Mouse (Mus musculus): Measurements from ENCODE around the gene Mcpt4. TPM values are rescaled to one million over a fixed set of nuclear protein-coding genes. Genes with fewer than 3 reads are reported as not detected.
"Not testable (repeated sequence)": the region's sequence is repeated elsewhere in the genome, so short reads cannot be mapped to it uniquely, and the experiment has no call there.

The Mcpt4 gene
- 0.75 and 0.88 TPM in 2 replicates for polyA plus RNA-seq (2015; fragmentation: Nextera tagmentation; extraction: Ambion mirVana)

DNA sequence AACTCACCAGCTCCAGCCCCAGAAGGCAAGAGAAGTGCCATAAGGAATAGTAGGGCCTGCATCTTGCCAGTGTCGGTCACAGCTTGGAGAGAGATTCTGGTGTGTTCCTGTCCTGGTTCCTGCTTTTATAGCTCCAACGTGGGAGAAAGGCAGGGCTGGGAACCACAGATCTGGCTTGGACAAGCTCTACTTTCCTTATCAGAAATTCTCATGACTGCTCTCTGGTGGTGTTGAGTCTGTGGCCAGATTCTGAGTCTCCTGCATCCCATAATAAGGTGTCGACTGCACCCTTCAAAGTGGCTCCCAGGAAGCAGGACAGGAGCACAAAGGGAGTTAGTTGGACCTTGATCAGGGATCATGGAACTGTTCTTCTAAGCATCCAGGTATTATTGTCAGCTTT, at the start of gene Mcpt4:
Gene Mcpt4, minus strand, starts transcription at position 101 of the 400 bp plus-strand sequence.
- WGBS: 62% methylated on average over 3 of the region's 3 CpGs
- not testable (repeated sequence) for H3K4me3 ChIP-seq; H3K9me3 ChIP-seq (replicated peaks); H3K27me3 ChIP-seq; ATAC-seq (replicated peaks; ENCODE audit: insufficient number of reproducible peaks, insufficient read depth, low FRiP score, low read depth); H3K4me2 ChIP-seq; H3K36me3 ChIP-seq; H3K27ac ChIP-seq; H3K4me1 ChIP-seq (replicated peaks); H3K9ac ChIP-seq

DNA sequence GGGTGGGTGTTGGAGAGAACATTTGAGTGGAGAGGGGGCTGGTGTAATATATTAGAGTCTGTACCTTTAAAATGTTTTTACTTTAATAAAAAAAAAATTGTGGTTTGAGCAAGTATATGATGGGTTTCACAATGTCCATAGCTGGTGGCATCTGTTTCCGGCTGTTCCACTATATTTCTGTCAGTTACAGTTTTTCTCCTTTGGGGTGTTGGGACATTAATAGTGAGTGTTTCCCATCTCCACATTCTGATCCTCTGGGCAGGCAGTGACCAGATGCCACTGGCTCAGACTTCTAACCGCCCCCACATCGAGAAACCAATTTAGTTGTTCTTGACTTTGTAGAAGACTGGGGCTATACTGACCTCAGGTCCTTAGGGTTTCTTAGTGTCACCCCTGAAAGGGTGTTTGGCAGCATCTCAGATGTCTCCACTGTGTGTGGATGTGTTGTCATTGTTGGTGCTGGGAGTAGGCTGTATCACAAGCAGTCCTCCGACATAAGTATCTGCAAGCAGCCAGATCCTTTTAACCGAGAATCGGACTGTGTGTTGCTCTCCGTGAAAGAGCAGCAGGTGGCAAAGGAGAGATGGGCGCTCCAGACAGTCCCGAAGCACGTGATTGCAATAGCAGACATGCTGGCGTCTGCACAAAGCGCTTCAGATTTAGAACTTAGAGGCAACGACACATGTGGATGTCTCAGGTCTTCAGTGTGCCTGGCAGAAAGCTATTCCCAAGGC, 43.5 kb upstream of the Mcpt4 start:
- ATAC-seq (replicated peaks; ENCODE audit: insufficient number of reproducible peaks, insufficient read depth, low FRiP score, low read depth): no peak
- no peak overlapping the region for H3K9ac ChIP-seq
- 66% methylated on average over 13 of the region's 13 CpGs for WGBS
- H3K9me3 ChIP-seq (replicated peaks): no peaks in the 10 kb centered on the region
- no peak overlapping the region for H3K4me3 ChIP-seq
- H3K4me2 ChIP-seq: no peak overlapping the region
- H3K27me3 ChIP-seq: no peaks in the 10 kb centered on the region
- no peak overlapping the region for H3K27ac ChIP-seq
- H3K36me3 ChIP-seq: no peaks in the 10 kb centered on the region
- no peaks in the 10 kb centered on the region for H3K4me1 ChIP-seq (replicated peaks)

DNA sequence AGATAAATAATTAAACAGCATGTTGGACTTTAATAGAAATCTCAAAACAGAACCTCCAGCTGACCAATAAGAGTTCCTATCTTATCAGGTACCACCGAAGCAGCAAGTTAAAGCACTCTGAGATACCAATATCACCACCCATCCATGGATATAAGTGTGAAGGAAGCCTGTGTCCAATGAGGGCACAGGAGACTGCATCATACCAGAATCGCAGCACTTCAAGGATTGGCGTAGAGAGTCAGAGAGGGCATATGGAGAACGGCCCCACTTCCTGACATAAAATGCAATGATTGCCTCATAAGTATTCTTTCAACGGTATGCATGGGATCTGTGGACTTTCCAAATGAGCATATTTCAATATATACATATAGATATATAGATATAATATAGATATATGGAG, 42.9 kb upstream of the Mcpt4 start:
- H3K27me3 ChIP-seq: no peaks in the 10 kb centered on the region
- H3K4me3 ChIP-seq: no peak overlapping the region
- WGBS: 69% methylated on average over 5 of the region's 5 CpGs
- no peak overlapping the region for H3K4me2 ChIP-seq
- ATAC-seq (replicated peaks; ENCODE audit: insufficient number of reproducible peaks, insufficient read depth, low FRiP score, low read depth): no peak
- no peaks in the 10 kb centered on the region for H3K4me1 ChIP-seq (replicated peaks)
- no peak overlapping the region for H3K27ac ChIP-seq
- no peaks in the 10 kb centered on the region for H3K36me3 ChIP-seq
- no peaks in the 10 kb centered on the region for H3K9me3 ChIP-seq (replicated peaks)
- H3K9ac ChIP-seq: no peak overlapping the region

DNA sequence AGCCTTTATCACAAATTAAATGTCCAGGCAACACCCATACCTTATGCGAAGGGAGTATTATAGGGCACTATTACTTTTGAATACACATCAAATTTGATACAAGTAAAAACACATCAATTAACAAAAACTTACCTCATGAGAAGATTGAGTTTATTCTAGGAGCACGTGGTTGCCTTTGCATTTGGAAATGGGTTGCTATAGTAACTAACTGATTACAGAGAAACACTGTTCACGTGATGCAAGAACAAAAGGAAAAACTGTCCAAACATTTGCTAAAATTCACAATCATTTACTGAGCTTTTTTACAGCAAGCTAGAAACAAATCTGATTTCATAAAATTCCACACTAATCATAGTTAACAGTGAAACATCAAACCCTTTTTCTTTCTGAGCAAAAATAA, 41.3 kb upstream of the Mcpt4 start:
- ATAC-seq (replicated peaks; ENCODE audit: insufficient number of reproducible peaks, insufficient read depth, low FRiP score, low read depth): no peak
- Histone ChIP-seq H3K9me3 (replicated peaks) (no peaks in the 10 kb centered on the region), H3K9ac (no peak overlapping the region), H3K4me2 (no peak overlapping the region), H3K4me1 (replicated peaks) (no peaks in the 10 kb centered on the region), H3K36me3 (no peaks in the 10 kb centered on the region), H3K27me3 (no peaks in the 10 kb centered on the region), H3K27ac (no peak overlapping the region), H3K4me3 (no peak overlapping the region)
- WGBS: 65% methylated on average over 3 of the region's 3 CpGs

DNA sequence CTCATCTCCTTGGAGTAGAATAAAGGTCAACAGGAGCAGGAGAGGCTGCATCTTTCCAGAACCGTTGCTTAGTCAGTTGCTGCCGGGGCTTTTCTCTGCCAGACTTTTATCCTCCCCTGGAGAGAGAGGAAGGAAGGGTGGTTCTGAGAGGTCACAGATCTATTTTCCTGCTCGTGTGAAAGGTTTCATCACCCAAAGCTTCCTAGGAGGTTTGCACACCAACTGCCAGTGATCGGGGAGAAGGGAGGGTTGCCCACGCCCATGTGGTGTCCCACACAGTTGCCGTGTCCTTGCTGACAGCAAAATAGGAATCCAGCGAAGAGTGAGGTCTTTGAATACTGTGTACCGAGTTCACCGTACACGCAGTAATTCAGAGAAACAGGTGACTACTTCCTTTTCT, 40.3 kb upstream of the Mcpt4 start, which contains the start of gene Ctsg:
Gene Ctsg, minus strand, starts transcription at position 189 of the 400 bp plus-strand sequence.
- no peak for ATAC-seq (replicated peaks; ENCODE audit: insufficient number of reproducible peaks, insufficient read depth, low FRiP score, low read depth)
- Histone ChIP-seq H3K4me2 (no peak within 1 kb of the TSS), H3K27me3 (no peaks in the 10 kb centered on the region), H3K9me3 (replicated peaks) (no peaks in the 10 kb centered on the region), H3K4me3 (no peak within 1 kb of the TSS), H3K36me3 (no peaks in the 10 kb centered on the region), H3K9ac (no peak within 1 kb of the TSS), H3K4me1 (replicated peaks) (0 out of 2 replicates have a peak, but pooled peaks cover 1% of the 10 kb centered on the region), H3K27ac (no peak within 1 kb of the TSS)
- 63% methylated on average over 10 of the region's 10 CpGs for WGBS

DNA sequence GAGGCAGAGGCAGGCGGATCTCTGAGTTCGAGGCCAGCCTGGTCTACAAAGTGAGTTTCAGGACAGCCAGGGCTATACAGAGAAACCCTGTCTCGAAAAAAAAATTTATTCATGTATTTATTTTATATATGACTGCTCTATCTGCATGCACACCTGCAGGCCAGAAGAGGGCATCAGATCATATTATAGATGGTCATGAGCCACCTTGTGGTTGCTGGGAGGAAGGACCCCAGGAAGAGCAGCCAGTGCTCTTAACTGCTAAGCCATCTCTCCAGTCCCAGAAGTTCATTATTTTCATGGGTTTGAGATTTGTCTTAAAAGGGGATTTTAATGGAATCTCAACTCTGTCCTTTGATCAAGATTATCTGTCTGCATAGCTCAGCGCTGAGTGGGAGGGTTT, 36.8 kb upstream of the Mcpt4 start:
- no peaks in the 10 kb centered on the region for H3K9me3 ChIP-seq (replicated peaks)
- H3K36me3 ChIP-seq: no peaks in the 10 kb centered on the region
- H3K4me3 ChIP-seq: no peak overlapping the region
- H3K4me1 ChIP-seq (replicated peaks): 0 out of 2 replicates have a peak, but pooled peaks cover 2% of the 10 kb centered on the region
- H3K27me3 ChIP-seq: no peaks in the 10 kb centered on the region
- H3K4me2 ChIP-seq: no peak overlapping the region
- WGBS: 75% methylated on average over 4 of the region's 4 CpGs
- H3K9ac ChIP-seq: no peak overlapping the region
- H3K27ac ChIP-seq: no peak overlapping the region
- no peak for ATAC-seq (replicated peaks; ENCODE audit: insufficient number of reproducible peaks, insufficient read depth, low FRiP score, low read depth)

DNA sequence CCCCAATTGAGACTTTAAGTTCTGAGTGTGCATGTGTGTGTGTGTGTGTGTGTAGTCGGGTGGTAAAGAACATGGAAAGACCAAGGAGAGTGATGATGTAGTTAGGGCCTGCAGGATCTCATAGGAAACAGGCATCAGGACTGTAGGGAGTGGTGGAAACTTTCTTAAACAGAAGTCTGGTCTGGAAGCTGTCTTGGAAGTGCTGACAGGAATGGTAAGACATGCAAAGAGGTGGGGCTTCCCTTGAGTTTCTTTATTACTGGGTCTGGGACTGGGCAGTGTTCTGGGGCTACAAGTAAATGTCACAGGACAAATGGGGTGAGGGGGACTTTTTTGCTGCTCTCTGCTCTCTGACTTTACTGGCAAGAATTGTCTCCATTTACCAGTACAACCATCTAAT, 35.5 kb upstream of the Mcpt4 start:
- Histone ChIP-seq H3K27me3 (no peaks in the 10 kb centered on the region), H3K4me3 (no peak overlapping the region), H3K9me3 (replicated peaks) (no peaks in the 10 kb centered on the region), H3K27ac (no peak overlapping the region; the same call in 1 of the 2 replicates), H3K4me1 (replicated peaks) (0 out of 2 replicates have a peak, but pooled peaks cover 2% of the 10 kb centered on the region), H3K9ac (no peak overlapping the region), H3K4me2 (no peak overlapping the region), H3K36me3 (no peaks in the 10 kb centered on the region)
- WGBS: 33% methylated on average over 1 of the region's 1 CpGs
- ATAC-seq (replicated peaks; ENCODE audit: insufficient number of reproducible peaks, insufficient read depth, low FRiP score, low read depth): 0 out of 2 replicates have a peak, but pooled peaks have one; percentile 43

DNA sequence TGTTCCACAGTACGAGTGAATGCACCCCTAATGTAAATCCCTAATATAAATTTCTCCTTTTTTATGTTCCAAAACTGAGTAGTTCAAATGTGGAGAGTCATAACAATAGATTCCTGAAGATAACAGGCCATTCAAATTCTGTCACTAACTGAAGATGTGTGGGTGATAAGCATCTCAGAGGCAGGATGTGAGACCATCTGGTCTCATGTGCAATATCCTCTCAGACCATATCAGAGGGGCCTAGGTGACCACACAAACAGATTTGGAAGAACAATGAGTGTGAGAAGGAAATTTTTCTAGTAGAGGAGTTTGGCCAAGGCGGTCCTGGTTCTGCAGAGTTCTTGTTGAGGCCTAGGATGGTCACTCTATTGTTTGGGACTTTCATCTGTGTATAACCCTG, 31.2 kb upstream of the Mcpt4 start:
- ATAC-seq (replicated peaks; ENCODE audit: insufficient number of reproducible peaks, insufficient read depth, low FRiP score, low read depth): no peak
- Histone ChIP-seq H3K9ac (no peak overlapping the region), H3K9me3 (replicated peaks) (no peaks in the 10 kb centered on the region), H3K4me2 (no peak overlapping the region), H3K27ac (no peak overlapping the region), H3K27me3 (no peaks in the 10 kb centered on the region), H3K4me1 (replicated peaks) (0 out of 2 replicates have a peak, but pooled peaks cover 2% of the 10 kb centered on the region), H3K4me3 (no peak overlapping the region), H3K36me3 (no peaks in the 10 kb centered on the region)
- WGBS: 70% methylated on average over 2 of the region's 2 CpGs

DNA sequence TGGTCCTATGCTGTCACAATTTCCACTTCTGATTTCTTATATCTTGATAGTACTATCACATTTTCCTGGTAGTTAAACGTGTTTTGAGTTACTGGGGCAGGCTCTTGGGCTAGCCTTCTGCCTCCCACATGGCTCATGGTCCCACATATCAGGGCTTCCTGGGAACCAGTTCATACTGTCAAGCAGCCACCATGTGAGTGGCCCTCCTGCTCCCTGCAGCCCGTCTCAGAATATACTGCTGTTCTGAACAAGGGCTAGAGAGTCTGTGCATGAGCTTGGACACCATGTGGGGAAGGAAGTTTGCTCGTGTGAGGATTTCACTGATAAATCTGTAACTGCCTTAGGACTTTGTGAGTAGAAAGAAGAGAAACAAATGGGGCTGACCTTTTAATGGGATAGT, 24.6 kb upstream of the Mcpt4 start:
- Histone ChIP-seq H3K9ac (no peak overlapping the region), H3K4me3 (no peak overlapping the region), H3K27ac (no peak overlapping the region), H3K27me3 (no peaks in the 10 kb centered on the region), H3K9me3 (replicated peaks) (no peaks in the 10 kb centered on the region), H3K4me2 (no peak overlapping the region), H3K36me3 (no peaks in the 10 kb centered on the region), H3K4me1 (replicated peaks) (no peaks in the 10 kb centered on the region)
- WGBS: 65% methylated on average over 3 of the region's 3 CpGs
- ATAC-seq (replicated peaks; ENCODE audit: insufficient number of reproducible peaks, insufficient read depth, low FRiP score, low read depth): no peak

DNA sequence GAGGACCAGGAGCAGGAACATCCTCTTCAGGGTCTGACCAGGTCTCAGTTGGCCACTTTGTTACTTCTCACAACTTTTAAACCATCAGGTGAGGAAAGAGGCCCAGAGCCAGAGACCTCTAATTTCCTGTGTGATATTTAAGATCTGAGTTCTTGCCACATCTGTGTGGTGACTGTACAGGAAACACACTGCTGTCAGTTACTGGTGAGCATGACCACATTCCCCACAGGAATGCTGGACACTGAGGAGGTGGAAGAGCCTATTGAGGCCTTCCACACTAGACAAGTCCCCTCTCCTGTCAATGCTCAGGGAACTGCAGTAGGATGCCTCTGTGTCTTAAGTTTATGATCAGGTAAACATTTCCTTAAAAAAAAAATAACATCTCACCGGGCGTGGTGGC, 23.1 kb upstream of the Mcpt4 start, which contains the start of gene Mcpt8:
Gene Mcpt8, minus strand, starts transcription at position 107 of the 400 bp plus-strand sequence.
- Histone ChIP-seq H3K9me3 (replicated peaks) (no peaks in the 10 kb centered on the region), H3K36me3 (no peaks in the 10 kb centered on the region), H3K4me3 (no peak within 1 kb of the TSS), H3K9ac (no peak within 1 kb of the TSS), H3K27ac (no peak within 1 kb of the TSS), H3K4me1 (replicated peaks) (no peaks in the 10 kb centered on the region), H3K4me2 (no peak within 1 kb of the TSS), H3K27me3 (no peaks in the 10 kb centered on the region)
- 93% methylated on average over 2 of the region's 2 CpGs for WGBS
- no peak for ATAC-seq (replicated peaks; ENCODE audit: insufficient number of reproducible peaks, insufficient read depth, low FRiP score, low read depth)

DNA sequence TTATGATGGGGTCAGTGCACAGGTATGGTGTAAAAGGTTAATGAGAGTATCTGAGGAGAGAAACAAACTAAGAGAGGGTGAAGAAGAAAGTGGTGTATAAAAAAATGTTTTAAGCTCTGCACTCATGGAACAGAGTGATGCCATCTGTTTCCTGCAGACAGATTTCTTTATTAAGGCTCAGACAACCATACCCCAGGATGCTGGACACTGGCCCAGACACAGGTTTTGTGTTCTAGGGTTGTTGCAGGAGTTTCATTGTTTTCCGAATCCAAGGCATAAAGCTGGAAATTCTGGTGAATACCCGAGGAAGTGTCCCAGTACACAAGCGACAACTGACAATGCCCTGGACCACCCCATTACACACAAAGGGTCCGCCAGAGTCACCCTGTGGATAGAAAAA, 19.9 kb upstream of the Mcpt4 start:
- Histone ChIP-seq H3K9me3 (replicated peaks) (no peaks in the 10 kb centered on the region), H3K4me1 (replicated peaks) (no peaks in the 10 kb centered on the region), H3K4me2 (no peak overlapping the region), H3K4me3 (no peak overlapping the region), H3K27me3 (no peaks in the 10 kb centered on the region), H3K9ac (no peak overlapping the region), H3K36me3 (no peaks in the 10 kb centered on the region), H3K27ac (no peak overlapping the region)
- ATAC-seq (replicated peaks; ENCODE audit: insufficient number of reproducible peaks, insufficient read depth, low FRiP score, low read depth): no peak
- WGBS: 76% methylated on average over 4 of the region's 4 CpGs

DNA sequence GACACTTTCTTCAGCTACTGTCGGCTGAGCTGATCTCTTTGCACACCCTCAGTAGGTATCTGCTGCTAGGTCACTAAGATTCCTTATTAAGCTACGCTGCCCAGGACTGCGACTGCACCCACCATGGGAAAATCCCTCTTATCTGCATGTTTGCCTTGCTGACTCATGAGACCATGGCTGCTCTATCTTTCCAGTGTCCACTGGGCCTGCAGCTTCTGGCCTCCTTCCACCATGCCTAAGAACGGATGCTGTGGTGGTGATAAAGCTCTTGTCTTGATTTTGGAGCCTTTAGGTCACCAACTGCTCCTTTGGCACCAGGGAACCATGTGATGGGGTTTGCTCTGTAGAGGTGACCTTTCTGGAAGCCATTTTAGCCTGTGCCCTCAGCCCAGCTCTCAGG, 4.4 kb downstream of the Mcpt4 start:
- Histone ChIP-seq H3K9ac (no peak overlapping the region), H3K9me3 (replicated peaks) (no peaks in the 10 kb centered on the region), H3K27me3 (no peaks in the 10 kb centered on the region), H3K36me3 (no peaks in the 10 kb centered on the region), H3K4me1 (replicated peaks) (0 out of 2 replicates have a peak, but pooled peaks cover 3% of the 10 kb centered on the region), H3K27ac (no peak overlapping the region), H3K4me2 (no peak overlapping the region), H3K4me3 (no peak overlapping the region)
- 0 out of 2 replicates have a peak, but pooled peaks have one; percentile 43 for ATAC-seq (replicated peaks; ENCODE audit: insufficient number of reproducible peaks, insufficient read depth, low FRiP score, low read depth)
- WGBS: 32% methylated on average over 4 of the region's 4 CpGs

Data from heart, embryonic 15.5 days (tissue).